Mouse (Mus musculus): ENCODE measurements around the gene Gm21693.
A peak's percentile ranks its signal among the peaks of the same experiment; 100 is the strongest.
"Not testable (repeated sequence)": the region's sequence is repeated elsewhere in the genome, so short reads cannot be mapped to it uniquely, and the experiment has no call there.

Gene Gm21693

GRCm38 (mm10) chrY:3345229-3345628, at the start of gene Gm21693:
Gene Gm21693 (minus strand): TSS chrY:3345329.
- DNase-seq = not testable (repeated sequence)

GRCm38 (mm10) chrY:3340661-3341060, 4.5 kb downstream of the Gm21693 start:
- DNase-seq = peak; percentile 1 to 8

- DNase-seq = not testable (repeated sequence)
Measured at GRCm38 (mm10) chrY:3306349-3306748, 38.8 kb downstream of the Gm21693 start, which contains the start of gene Gm21677. Gene Gm21677 (minus strand): TSS chrY:3306449.
